Mouse (Mus musculus) kidney, embryonic 15.5 days (tissue): ENCODE measurements around the gene Olfr1118. TPM values are rescaled to one million over a fixed set of nuclear protein-coding genes. Genes with fewer than 3 reads are reported as not detected.
"Not testable (repeated sequence)": the region's sequence is repeated elsewhere in the genome, so short reads cannot be mapped to it uniquely, and the experiment has no call there.

Experiments used
- ATAC-seq: fragments of 200-750 bp; cut with Nextera tagmentation; replicated peaks from 2 replicates; pipeline ENCODE4 v1.8.0; 2017; ENCODE audit warnings: moderate TSS enrichment; ENCODE audit not compliant: low FRiP score
- H3K27ac ChIP-seq: fragments of 300-500 bp; sonication (generic); 2 replicates; pipeline ENCODE4 v1.5.1; 2015; ENCODE audit warnings: mild to moderate bottlenecking, inconsistent platforms
- H3K27me3 ChIP-seq: fragments of 300-500 bp; sonication (generic); 2 replicates; pipeline ENCODE4 v1.6.1; 2015; ENCODE audit warnings: inconsistent platforms
- H3K36me3 ChIP-seq: fragments of 300-500 bp; sonication (generic); 2 replicates; pipeline ENCODE4 v1.6.1; 2015; ENCODE audit warnings: inconsistent platforms
- H3K4me1 ChIP-seq: fragments of 300-500 bp; sonication (generic); 2 replicates; pipeline ENCODE4 v1.6.1; 2015; ENCODE audit warnings: inconsistent platforms
- H3K4me2 ChIP-seq: fragments of 300-500 bp; sonication (generic); 2 replicates; pipeline ENCODE4 v1.6.1; 2015; ENCODE audit warnings: moderate library complexity, mild to moderate bottlenecking, inconsistent platforms
- H3K4me3 ChIP-seq: fragments of 300-500 bp; sonication (generic); replicated peaks from 2 replicates; pipeline ENCODE4 v1.5.1; 2015; ENCODE audit warnings: mild to moderate bottlenecking, inconsistent platforms
- H3K9ac ChIP-seq: fragments of 300-500 bp; sonication (generic); 2 replicates; pipeline ENCODE4 v1.6.1; 2015; ENCODE audit warnings: mild to moderate bottlenecking, inconsistent platforms
- H3K9me3 ChIP-seq: fragments of 300-500 bp; sonication (generic); replicated peaks from 2 replicates; pipeline ENCODE4 v1.6.1; 2016; ENCODE audit warnings: inconsistent platforms
- WGBS: fragments of 180-500 bp; shearing (Covaris S2); methylation state at CpG from one replicate; pipeline ENCODE4 v1.1.7; 2015; ENCODE audit warnings: mixed read lengths; 5-methylcytosine and 5-hydroxymethylcytosine counted together
- polyA plus RNA-seq: library from polyadenylated mRNA; unstranded; fragments of >200 nt; fragmentation: Nextera tagmentation; extraction: Ambion mirVana; gene quantifications from 2 replicates; pipeline ENCODE4 v1.2.1, GENCODE M21; 2015

Olfr1118 gene
- polyA plus RNA-seq, result not detected in 2 replicates

DNA sequence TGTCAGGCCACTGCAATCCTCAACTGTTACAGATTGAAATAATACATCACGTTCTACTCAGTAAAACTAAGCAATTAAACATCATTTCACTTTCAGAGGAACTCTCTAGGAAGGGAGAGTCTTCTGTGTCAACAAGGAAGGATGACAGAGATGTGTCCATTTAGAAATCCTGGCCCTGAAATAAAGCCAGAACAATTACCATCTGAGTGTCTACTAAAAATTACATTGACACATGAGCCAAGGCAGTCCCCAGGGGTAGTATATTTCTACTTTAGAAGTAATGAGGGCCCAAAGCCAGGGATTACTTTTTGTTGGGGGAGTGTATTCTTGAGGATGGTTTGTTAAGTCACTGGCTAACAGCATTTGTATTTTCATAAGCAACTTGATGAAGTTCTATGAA, at the start of gene Olfr1118:
Olfr1118 (plus strand) TSS at position 301 of the 400 bp plus-strand sequence.
- Histone ChIP-seq H3K4me3 (no peak within 1 kb of the TSS), H3K9me3 (no peaks in the 10 kb centered on the region), H3K36me3 (no peaks in the 10 kb centered on the region), H3K4me1 (no peaks in the 10 kb centered on the region), H3K4me2 (no peak within 1 kb of the TSS), H3K9ac (no peak within 1 kb of the TSS), H3K27me3 (no peaks in the 10 kb centered on the region), H3K27ac (no peak within 1 kb of the TSS)
- 75% methylated on average over 1 of the region's 1 CpGs for WGBS
- no peak for ATAC-seq

DNA sequence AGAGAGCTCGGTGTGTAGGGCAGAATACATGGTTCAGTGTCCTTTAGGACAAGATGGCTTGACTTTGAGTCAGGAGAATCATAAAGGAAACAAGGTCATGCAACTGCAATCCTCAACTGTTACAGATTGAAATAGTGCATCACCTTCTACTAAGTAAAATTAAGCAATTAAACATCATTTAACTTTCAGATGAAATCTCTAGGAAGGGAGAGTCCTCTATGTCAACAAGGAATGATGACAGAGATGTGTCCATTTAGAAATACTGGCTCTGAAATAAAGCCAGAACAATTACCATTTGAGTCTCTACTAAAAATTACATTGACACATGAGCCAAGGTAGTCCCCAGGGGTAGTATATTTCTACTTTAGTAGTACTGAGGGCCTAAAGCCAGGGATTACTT, 40.1 kb upstream of the Olfr1118 start, which contains the start of gene Olfr1116:
Olfr1116 (plus strand) TSS at position 301 of the 400 bp plus-strand sequence.
- 86% methylated on average over 1 of the region's 1 CpGs for WGBS
- Histone ChIP-seq H3K27me3 (no peaks in the 10 kb centered on the region), H3K4me1 (no peaks in the 10 kb centered on the region), H3K9ac (no peak within 1 kb of the TSS), H3K27ac (no peak within 1 kb of the TSS), H3K4me3 (no peak within 1 kb of the TSS), H3K36me3 (no peaks in the 10 kb centered on the region), H3K4me2 (no peak within 1 kb of the TSS), H3K9me3 (no peaks in the 10 kb centered on the region)
- ATAC-seq, result no peak

DNA sequence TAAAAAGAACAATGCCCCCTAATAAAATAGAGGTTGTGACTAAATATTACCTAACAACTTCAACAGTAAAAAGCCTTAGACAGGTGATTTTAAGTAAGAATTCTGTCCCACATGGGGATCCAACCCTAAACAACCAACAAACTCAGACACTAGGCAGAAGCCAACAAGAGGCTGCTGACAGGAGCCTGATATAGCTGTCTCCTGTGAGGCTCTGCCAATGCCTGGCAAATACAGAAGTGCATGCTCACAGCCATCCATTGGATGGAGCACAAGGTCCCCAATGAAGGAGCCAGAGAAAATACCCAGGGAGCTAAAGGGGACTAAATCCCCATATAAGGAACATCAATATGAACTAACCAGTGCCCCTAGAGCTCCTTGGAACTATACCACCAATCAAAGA, 13.4 kb upstream of the Olfr1118 start:
- not testable (repeated sequence) for H3K4me3 ChIP-seq, H3K9ac ChIP-seq, H3K27ac ChIP-seq, H3K27me3 ChIP-seq, ATAC-seq, H3K4me2 ChIP-seq, H3K4me1 ChIP-seq, H3K9me3 ChIP-seq, H3K36me3 ChIP-seq

DNA sequence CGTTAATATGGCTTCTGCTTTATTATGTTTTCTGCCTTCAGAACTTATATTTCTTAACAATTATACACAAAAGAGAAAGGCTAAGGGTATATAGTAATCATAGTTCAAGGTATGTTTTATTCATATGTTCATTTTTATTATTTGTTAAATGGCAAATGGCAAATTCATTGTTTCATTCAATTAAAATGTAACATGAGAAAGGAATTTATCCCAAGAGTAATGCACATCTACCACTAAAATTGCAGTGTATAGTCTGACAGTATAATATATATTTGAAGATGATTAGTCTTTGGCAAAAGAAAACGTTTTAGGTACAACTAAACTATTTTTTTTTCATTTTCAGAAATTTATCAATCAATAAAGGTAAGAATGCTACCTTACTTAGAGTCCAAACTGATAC, 47.1 kb downstream of the Olfr1118 start, which contains the start of gene Olfr1120:
Olfr1120 (plus strand) TSS at position 301 of the 400 bp plus-strand sequence.
- H3K4me3 ChIP-seq, result no peak within 1 kb of the TSS
- no peaks in the 10 kb centered on the region for H3K9me3 ChIP-seq
- no peak within 1 kb of the TSS for H3K4me2 ChIP-seq
- WGBS, result 57% methylated on average over 2 of the region's 2 CpGs
- no peak within 1 kb of the TSS for H3K9ac ChIP-seq
- no peaks in the 10 kb centered on the region for H3K4me1 ChIP-seq
- no peak within 1 kb of the TSS for H3K27ac ChIP-seq
- no peak for ATAC-seq
- no peaks in the 10 kb centered on the region for H3K27me3 ChIP-seq
- no peaks in the 10 kb centered on the region for H3K36me3 ChIP-seq

DNA sequence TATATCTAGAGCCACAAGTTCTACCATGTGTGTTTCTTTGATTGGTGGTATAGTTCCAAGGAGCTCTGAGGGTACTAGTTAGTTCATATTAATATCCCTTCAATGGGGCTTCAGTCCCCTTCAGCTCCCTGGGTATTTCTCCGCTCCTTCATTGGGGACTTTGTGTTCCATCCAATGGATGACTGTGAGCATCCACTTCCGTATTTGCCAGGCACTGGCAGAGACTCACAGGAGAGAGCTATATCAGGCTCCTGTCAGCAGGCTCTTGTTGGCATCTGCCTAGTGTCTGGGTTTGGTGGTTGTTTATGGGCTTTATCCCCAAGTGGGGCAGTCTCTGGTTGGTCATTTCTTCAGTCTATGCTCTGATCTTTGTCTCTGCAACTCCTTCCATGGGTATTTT, 52.7 kb downstream of the Olfr1118 start:
- WGBS, result 91% methylated on average over 2 of the region's 2 CpGs
- H3K36me3 ChIP-seq, H3K4me1 ChIP-seq, H3K27me3 ChIP-seq, H3K9me3 ChIP-seq, ATAC-seq, H3K27ac ChIP-seq, H3K9ac ChIP-seq, H3K4me3 ChIP-seq, H3K4me2 ChIP-seq: not testable (repeated sequence)

Other genes starting within 250 kb of the Olfr1118 start
- not detected in 2 replicates for gene Olfr1107, start 231.8 kb upstream of the Olfr1118 start, polyA plus RNA-seq
- gene Olfr1109, start 211.6 kb upstream of the Olfr1118 start, polyA plus RNA-seq, result not detected in 2 replicates
- not detected in 2 replicates for gene Olfr259, start 193.0 kb upstream of the Olfr1118 start, polyA plus RNA-seq
- gene Olfr1110, start 167.3 kb upstream of the Olfr1118 start, polyA plus RNA-seq, result not detected in 2 replicates
- not detected in 2 replicates for gene Olfr1111, start 155.0 kb upstream of the Olfr1118 start, polyA plus RNA-seq
- not detected in 2 replicates for gene Olfr1112, start 119.8 kb upstream of the Olfr1118 start, polyA plus RNA-seq
- not detected in 2 replicates for gene Olfr1113, start 98.6 kb upstream of the Olfr1118 start, polyA plus RNA-seq
- gene Olfr1115, start 59.6 kb upstream of the Olfr1118 start, polyA plus RNA-seq, result not detected in 2 replicates
- gene Olfr1116, start 40.0 kb upstream of the Olfr1118 start, polyA plus RNA-seq, result not detected in 2 replicates
- not detected in 2 replicates for gene Olfr1120, start 47.2 kb downstream of the Olfr1118 start, polyA plus RNA-seq
- gene Olfr1121, start 62.3 kb downstream of the Olfr1118 start, polyA plus RNA-seq, result not detected in 2 replicates
- gene Olfr1122, start 78.3 kb downstream of the Olfr1118 start, polyA plus RNA-seq, result not detected in 2 replicates
- gene Olfr1123, start 109.1 kb downstream of the Olfr1118 start, polyA plus RNA-seq, result not detected in 2 replicates
- gene Olfr1124, start 122.7 kb downstream of the Olfr1118 start, polyA plus RNA-seq, result 0.06 and 0.08 TPM in 2 replicates
- gene Olfr1126, start 146.4 kb downstream of the Olfr1118 start, polyA plus RNA-seq, result not detected in 2 replicates
- not detected in 2 replicates for gene Pramel7, start 189.5 kb downstream of the Olfr1118 start, polyA plus RNA-seq
- gene Pramel6, start 199.0 kb downstream of the Olfr1118 start, polyA plus RNA-seq, result not detected in 2 replicates
- gene Olfr153, start 224.2 kb downstream of the Olfr1118 start, polyA plus RNA-seq, result not detected in 2 replicates
- not detected in 2 replicates for gene Olfr1128, start 238.0 kb downstream of the Olfr1118 start, polyA plus RNA-seq